Mouse (Mus musculus) 3T3-L1 (cell line): ENCODE data around the gene Rgmb.
A peak's percentile ranks its signal among the peaks of the same experiment; 100 is the strongest.

Source experiments
- DNase-seq: peaks from one replicate; pipeline ENCODE4 v3.0.0-alpha.2; 2015; ENCODE audit warnings: low read depth, low spot score

Gene Rgmb

DNA sequence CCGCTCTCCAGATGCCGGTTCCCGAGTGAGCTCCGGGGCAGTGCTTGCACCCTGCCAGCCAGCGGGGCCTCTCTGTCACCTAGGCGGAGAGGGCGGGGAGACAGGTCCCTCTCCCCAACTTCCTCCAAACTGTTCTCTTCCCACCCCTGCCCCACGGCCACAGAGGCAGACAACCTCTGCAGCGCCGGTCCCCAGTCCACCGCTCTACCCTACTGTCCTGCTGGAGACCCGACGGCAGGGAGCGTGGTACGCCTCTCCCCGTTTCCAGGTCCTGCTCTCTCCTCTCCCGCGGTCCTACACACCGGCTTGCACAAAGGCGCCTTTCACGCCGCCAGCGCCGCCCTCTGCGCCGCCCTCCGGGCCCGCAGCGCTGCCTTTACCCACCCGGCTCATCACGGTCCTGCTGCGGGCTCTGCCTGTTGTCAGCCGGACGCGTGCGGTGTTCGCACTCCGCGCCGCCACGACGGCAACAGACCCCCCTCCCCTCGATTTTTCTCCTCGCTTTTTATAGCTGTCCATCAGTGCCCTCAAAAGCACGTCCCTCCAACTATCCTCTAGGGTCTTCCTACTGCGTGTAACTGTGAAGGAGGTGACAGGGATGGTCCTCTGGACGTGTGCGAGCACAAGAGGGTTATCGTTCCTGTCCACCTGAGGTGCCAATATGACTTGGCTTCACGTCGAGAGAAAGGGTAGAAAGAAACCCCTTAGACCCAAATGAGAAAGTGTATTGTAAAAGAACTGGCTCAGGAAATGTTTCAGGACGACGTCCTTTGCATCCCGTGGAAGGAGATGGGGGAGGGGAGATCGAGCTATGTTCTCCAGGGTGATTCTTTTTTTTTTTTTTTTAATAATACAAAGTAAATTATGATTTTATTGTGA lies at the start of gene Rgmb:
TSS of gene Rgmb (minus strand) at position 274 of the 879 bp plus-strand sequence.
- DNase-seq: peak; percentile 63

DNA sequence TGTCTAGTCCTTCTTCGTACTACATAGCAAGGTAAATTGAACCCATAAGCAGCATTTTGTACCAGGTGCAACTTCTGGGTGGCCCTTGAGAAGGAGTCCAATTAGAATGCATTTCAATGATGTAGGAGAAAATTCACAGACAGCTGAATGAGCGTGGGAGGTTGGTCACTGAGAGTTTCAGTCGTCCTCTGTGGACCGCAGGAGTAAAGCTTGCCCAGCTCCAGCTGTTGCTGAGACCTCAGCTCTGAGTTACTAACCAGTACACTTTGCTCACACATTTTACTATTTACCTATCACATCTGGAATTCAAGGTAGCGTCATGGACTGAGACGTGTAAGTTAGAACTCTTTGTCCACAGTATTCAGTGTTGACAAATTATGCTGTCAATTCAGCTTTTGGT lies 43.9 kb upstream of the Rgmb start:
- DNase-seq: no peak

DNA sequence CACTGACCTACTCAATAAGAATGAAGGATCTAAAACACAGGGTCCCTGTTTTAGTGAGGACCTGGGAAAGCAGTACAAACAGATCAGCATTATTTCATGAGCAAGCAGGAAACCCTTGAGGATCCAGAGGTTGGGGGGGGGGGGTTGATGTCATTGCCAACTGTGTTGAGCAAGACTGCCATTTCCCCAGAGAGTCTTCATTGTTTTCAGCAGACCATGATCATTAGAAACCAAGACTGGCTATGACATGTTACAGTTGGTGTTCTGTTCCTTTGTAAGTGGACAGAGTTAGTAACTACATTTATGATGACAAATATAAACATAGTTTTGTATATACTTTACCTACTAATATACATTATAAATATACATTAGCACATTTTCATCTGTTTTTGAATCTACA lies 41.3 kb upstream of the Rgmb start:
- DNase-seq: peak; percentile 20

DNA sequence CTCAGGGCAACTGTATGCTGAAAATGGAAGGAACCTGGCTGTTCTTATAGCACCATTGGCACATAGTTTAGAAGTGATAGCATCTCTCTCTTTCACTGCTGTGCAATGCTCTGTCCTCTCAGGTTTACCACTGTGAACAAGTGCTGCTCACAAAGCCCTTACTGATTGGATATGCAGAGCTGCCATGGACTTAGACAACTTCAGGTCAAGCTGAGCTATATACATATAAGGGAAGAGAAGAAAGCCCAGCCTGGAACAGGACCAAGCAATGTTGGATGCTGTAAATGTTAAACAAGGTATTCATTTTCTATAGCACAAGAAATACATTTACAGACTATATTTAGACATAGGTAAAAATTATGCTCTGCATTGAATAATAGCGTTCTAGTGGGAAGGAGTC lies 34.4 kb upstream of the Rgmb start:
- DNase-seq: no peak

DNA sequence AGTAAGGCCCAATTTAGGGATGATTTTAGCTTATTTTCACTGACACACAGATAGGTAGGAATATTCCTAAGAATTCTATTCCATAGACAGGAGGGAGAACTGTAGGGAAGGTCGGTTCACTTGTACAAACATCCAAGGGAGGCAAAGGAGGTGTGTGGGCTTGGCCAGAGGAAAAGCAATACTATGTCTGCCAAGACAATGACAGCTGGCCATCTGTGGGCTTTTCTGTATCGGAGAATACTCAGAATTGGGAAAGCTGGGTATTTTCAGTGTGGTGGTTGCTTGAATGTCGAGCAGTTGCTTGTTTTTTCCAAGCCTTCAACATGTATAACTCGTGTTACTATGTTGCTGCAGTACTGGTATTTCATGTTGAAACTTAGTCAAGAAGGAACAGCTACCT lies 31.5 kb upstream of the Rgmb start:
- DNase-seq: no peak

DNA sequence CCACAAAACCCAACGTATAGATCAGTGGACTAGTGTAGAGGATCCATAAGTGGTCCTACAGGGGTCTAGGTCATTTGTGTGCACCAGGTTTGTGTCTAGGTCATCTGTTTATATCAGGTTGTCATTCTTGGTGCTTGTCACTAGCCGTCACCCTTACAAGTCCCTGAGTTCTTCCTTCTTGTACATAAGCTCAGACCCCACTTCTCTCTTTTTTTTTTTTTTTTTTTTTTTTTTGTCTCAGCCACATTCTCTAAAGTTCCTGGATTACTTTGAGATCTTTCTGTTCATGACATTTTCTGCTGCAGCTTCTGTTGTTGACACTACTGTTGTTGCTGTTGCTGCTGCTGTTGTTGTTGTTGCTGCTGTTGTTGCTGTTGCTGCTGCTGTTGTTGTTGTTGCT lies 22.3 kb upstream of the Rgmb start:
- DNase-seq: no peak

DNA sequence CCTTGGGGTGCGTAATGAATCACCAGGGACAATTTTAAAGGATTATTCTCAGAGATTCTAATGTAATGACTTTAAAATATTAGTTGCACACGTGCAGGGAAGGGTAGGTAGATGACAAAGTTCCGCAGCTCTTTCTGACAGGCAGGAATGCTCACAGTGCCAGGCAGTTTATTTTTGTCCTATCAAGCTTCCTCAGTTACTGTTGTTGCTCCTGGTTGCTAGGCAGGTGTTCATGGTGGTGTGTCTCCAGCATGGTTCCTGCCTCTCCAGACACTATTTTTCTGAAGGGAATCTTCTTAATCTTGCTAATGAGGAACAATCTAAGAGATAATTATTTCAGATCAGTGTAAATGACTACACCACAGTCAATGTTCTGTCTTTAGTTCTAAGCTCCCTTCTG lies 19.7 kb upstream of the Rgmb start:
- DNase-seq: no peak

DNA sequence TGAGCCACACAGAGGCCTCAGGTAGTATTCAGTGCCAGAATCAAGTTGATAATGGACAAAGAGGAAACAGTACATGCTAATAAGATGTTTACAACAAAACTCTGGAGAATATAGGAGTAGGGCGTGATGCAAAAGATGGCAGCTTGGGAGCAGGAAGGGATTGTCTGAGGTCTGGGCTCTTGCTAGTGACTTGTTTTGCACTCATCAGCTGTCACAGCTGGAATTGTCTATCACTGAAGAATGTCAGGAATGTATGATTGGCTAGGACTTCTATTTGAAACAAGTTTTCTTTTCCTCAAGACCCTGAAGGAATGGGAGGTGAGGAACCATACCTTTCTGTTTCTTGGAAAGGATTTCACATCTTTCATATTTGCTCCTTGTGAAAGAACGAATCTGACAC lies 10.6 kb upstream of the Rgmb start:
- peak; percentile 39 for DNase-seq

DNA sequence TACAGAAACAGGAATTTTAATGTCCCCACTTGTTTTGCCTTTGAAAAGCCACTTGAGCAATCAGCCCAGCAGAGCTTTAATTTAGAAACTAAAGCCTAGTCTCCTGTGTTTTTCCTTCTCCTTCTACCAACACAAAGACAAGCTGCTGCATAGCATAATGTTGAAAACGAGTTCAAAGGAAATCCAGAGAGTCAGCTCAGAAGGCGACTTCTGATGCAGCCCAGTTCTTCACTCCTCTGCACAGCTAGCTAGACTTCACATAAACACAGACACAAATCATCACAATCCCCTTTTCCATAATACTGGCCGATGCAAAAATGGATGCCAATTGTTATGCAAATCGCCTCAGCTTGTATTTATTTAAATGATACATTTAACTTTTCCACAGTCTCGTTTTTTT lies 1.6 kb upstream of the Rgmb start:
- no peak for DNase-seq

DNA sequence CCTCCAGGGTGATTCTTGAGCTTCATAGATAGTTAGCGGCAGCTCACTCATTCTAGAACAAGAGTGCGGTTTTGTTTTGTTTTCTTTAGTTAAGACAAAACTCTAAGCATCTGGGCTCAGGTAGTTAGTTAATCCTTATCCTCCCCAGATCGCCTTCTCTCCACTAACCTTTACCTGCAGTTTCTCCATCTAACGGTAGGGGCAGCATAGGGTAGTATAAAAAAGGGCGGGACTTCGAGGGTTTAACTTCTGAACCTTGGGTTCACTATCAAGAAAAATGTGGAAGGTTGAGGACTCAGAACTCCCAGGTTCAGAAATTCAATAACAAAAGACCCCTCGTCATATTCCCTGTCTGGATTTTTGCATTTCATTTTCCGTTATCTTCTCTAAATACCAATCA lies 971 bp upstream of the Rgmb start:
- peak; percentile 60 for DNase-seq

DNA sequence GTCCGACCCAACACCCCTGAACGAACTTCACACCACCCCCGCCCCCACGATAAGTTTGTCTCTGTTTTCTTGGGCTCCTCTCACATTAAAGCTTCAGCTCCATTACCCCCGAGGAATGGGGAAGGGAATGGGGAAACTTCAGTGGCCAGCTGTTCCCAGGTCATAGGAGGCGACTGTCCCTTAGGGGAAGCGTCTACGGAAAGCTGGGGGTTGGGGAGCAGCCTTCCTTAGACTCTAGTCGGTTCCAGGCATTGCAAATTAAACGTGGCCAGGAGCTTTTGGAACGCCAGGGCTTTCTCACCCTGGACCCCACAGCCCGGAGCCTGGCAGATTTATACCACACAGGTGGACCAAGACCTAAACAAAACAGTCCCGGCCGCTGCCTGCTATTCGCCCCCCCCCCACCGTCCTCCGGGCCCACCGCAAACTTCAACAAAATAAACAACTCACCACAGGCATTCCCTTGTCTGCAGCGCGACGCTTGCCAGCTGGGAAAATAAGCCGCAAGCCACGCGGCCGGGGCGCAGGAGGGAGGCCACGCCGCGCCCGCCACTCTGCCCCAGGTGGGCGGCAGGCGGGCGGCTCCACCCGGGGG lies 571 bp downstream of the Rgmb start:
- no peak for DNase-seq

DNA sequence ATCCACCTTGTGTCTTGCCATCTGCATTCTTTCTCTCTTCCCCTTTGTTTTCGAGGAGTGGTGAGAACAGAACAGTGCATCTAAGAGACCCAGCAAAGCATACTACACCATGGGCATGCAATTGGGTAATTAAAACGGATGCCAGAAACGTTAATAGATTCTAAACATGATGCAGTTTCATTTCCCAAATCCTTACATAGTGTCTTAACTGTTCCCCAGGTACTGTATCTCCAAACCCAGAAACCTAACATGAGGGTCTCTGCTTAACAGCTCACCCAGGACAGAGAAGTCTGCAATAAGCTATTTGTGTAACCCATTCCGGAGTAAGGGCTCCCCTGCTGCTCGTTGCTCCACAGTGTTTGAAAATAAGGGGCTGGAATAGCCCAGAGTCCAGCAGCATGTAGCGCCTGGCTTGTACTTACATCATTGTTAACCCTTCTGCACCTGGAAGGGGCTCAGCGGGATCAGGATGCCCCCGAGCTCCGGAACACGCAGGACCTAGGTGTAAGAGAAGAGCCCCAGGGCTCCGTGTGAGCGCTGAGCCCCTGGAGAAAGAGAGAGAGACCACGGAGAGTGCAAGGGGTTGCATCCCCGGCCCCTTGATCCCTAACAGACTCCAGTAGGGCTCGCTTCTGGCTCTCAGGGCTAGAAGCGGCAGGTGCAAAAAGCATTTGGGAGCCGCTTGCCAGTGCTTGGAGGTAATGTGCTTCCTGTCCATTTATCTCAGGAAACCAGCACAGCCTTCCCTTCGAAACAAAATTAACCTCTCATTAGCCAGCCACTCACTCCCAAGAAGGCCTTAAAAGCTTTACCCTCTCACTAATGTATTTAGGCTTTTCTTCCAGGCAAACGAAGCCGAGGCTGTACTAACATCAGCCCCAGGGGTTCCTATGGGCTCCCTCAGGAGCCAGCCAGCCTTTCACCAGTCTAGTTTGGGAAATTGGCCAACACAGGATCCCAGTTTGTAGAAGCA lies 1.4 kb downstream of the Rgmb start:
- DNase-seq: no peak

DNA sequence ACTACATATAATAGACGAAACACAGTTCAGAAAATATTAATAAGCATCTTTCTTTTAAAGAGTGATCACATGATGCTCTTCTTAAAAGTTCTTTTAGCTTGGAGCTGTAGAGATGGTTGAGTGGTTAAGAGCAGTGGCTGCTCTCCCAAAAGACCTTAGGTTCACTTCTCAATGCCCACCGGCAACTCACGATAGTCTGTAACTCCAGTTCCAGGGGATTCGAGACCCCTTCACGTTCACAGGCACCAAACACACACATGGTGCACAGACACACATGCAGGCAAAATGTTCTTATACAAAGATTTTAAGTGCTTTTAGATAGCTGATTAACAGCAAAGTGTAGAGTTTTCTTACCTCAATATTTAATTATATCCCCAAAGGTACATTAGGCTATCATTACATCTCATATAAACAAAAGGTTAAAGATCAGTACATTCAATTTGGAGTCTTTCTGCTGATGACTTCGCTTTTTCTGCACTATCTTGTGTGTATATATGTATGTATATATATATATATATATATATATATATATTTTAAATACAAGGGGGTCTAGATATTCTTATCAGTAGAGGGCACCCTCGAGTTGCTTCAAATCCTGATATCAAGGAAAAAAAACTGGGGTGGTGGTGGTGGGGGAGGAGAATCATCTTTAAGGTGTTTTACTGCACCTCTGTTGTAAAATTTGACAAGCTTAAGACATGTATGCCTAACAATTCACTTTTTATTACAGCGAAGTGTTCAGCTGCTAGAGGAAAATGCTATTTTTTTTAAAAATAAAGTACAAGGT lies 2.5 kb downstream of the Rgmb start:
- DNase-seq: peak; percentile 74

DNA sequence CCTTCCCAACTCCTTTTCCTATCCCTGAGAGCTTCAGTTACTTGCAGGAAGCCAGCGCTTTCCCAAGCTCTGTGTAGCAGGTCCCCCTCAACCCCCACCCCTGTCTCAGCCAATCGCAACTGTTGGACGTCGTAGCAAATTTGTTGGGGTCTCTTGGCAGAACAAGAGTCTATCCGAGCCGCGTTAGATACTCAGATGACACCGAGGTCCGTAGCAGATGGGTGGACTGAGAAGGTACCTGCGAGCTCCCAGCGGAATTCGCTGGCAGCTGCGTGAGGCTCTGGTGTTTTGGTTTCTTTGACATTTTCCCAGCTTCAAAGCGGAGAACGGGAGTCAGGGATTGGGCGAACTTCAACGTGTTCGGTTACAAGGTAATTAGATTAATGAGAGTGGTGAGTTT lies 3.9 kb downstream of the Rgmb start:
- DNase-seq: no peak

DNA sequence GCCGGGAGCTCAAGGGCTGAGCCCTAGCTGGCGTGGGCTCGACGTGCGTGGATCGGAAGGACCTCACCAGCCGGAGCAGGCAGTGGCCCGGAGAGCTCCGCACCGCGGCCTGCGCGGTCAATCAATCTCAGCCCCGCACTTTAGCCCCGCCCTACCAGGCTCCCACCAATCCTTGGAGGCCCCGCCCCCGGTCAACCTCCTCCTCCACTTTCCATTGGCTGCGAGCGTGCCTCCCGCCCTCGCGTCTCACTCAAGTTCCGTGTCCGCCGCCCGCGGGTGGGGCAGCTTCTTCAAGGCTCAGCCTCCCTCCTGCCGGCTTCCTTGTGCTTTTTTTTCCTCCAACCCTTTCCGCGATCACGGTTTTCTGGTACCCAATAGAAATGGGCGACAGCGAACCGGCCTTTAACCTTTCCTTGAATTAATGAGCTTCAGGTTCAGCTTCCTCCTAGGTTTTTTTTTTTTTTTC lies 4.4 kb downstream of the Rgmb start:
- DNase-seq: peak; percentile 99

DNA sequence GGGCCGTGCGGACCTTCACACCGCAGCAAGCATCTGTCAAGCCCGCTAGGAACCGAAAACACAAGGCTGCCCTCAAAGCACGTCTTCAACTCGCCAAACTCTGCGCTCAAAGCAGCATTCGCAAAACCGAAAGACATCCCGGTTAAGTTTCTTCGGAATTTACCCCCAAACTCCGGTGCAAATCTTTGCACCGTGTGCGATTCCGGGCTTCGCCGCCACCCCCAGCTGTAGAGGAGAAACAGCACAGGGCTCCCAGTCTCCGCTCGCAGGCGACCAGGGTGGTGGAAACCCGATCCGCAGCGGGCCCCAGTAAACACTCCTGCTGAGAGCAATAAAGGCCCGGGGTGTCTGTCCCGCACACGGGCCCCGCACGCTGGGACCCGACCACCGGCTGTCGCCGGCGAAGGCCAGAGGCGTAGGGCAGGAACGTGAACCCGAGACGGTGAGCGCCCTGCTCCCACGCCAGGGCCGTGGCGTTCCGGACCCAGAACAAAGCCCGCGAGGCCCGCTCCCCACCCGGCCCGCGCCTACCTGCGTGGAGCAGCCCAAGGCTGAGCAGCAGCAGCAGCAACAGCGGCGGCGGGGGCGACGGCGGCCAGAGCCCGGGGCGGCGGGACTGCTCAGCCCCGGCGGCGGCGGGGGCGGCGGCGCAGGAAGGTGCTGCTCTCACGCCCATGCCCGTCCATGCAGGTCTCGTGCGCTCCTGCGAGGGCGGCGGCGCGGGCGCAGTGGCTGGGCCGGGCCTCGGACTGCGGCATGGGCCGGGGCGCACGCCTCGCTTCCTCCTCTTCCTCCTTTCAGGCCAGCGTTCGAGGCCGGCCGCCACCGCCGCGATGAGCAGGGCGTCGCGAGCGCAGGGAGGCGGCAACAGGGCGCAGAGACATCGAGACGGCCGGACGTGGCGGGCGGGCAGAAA lies 5.1 kb downstream of the Rgmb start:
- DNase-seq: peak; percentile 61

DNA sequence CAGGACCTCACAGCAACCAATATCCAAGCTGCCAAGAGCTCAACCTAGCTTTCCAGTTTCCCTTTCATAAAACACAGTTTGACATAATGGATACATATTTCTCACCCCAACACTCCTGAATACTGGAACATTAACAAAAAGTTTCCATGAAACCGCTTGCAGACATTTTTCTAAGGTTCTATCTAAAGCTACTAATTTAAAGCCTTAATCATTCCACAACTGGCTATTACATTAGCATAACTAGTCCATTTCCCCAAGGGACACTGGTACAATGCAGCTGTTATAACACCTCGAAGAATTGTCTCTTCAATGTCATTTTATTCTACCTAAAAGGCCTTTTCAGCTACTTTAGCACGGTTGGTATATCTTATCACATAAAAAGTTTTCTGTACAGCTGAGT lies 6.0 kb downstream of the Rgmb start:
- no peak for DNase-seq

DNA sequence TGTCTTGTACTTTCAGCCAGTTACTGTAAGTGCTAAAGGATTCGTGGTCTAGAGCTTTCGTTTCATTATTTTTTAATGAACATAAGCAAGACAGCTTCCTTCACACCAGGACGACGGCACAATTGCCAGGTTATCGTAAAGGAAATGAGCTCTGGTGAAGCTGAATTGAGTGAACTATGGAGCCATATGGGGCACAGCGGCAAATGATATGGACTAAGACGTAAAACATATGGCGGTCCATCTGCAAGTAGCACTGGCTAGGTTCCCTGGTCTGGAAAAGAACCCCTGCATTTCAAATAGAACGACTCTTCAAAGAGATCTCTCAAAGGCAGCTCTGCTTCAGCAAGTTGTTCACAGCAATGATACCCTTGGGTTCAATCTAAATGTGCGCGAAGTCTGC lies 6.5 kb downstream of the Rgmb start:
- DNase-seq: no peak

DNA sequence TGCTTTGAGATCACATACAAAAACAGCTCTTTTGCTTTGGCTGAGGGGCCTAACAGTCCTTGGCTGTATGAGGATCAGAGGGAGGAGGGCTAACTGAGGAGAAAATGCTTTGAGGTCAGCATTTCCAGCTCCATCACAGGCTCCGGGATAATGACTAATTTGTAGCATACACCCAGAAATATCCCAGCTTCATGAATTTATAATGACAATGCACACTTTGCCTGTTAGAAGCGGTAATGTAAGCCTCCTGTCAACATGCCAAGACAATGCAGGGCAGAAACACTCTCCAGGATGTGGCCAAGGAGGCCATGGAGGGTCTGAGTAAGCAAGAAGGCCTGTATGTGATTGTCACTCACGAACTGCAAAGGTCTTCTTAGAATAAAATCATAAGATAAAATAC lies 7.0 kb downstream of the Rgmb start:
- peak; percentile 76 for DNase-seq

DNA sequence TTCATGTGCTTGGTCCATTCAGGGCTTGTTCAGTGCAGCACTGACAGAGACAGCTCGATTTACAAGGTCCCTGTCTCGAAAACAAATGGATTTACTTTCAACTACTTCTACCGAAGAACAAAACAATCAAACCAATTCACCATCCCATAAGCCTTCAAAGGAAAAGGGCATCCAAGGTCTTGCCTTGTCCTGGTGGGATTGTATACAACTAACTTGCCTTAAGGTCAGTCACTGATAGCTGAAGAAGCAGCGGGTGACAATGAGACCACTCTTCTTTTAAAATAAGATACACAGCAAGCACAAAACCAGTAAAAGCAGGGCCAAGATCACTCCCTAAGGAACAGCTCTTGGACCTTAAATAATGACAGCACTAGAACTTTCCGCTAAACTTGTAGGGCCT lies 7.6 kb downstream of the Rgmb start:
- peak; percentile 11 for DNase-seq
